Mouse (Mus musculus): ENCODE data around the gene Sipa1. TPM values are rescaled to one million over a fixed set of nuclear protein-coding genes. Genes with fewer than 3 reads are reported as not detected.
"Not testable (repeated sequence)": the region's sequence is repeated elsewhere in the genome, so short reads cannot be mapped to it uniquely, and the experiment has no call there.

The Sipa1 gene
- polyA plus RNA-seq, 1 experiment from 2014 or later = 28.1 TPM

DNA sequence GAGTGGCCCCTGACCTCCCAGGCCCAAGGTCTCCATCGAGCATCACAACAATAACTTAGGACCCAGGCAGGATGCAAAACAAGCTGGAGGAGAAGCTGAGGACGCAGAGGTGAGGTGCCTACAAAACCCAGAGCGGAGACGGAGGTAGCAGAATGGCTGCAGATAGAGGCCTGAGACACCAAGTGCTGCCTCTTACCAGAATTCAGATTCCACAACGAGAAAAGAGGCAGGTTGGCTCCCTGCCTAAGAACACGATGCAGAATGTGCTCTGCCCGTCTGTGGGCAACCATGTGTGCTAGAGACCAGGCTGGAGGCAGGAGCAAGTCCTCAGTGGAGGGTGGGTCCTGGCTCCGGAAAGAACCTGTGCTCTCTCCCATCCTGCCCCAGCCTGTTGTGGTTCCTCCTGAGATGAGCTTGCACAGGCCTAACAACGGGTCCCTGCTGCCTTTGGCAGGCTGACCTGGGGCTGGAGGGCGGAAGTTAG is 29.4 kb upstream of the Sipa1 start:
- ATAC-seq (ENCODE audit: insufficient number of reproducible peaks, low FRiP score) = no peak
- 60% methylated on average over 10 of the region's 10 CpGs for WGBS
- Histone ChIP-seq H3K27ac (ENCODE audit: poor library complexity, severe bottlenecking) (peak overlapping the region; percentile 87), H3K9me3 (replicated peaks) (no peaks in the 10 kb centered on the region), H3K4me2 (peak overlapping the region; percentile 99), H3K4me1 (replicated peaks) (peaks cover 53% of the 10 kb centered on the region), H3K9ac (peak overlapping the region; percentile 98), H3K27me3 (replicated peaks) (no peaks in the 10 kb centered on the region; the same call in 1 of the 2 replicates), H3K4me3 (peak overlapping the region; percentile 84), H3K36me3 (peaks cover 70% of the 10 kb centered on the region)

- H3K36me3 ChIP-seq = peaks cover 64% of the 10 kb centered on the region
- H3K9me3 ChIP-seq (replicated peaks) = no peaks in the 10 kb centered on the region
- H3K4me1 ChIP-seq (replicated peaks) = peaks cover 60% of the 10 kb centered on the region
- peak overlapping the region; percentile 98 for H3K9ac ChIP-seq
- peak overlapping the region; percentile 99 for H3K4me2 ChIP-seq
- peak; percentile 37; the same call in 1 of the 2 replicates for ATAC-seq (ENCODE audit: insufficient number of reproducible peaks, low FRiP score)
- peak overlapping the region; percentile 84 for H3K4me3 ChIP-seq
- peak overlapping the region; percentile 87 for H3K27ac ChIP-seq (ENCODE audit: poor library complexity, severe bottlenecking)
- WGBS = 63% methylated on average over 10 of the region's 10 CpGs
- no peaks in the 10 kb centered on the region; the same call in 1 of the 2 replicates for H3K27me3 ChIP-seq (replicated peaks)
These were observed 28.8 kb upstream of the Sipa1 start for GRCm38 (mm10) chr19:5692086-5692912.

- WGBS = 57% methylated on average over 5 of the region's 5 CpGs
- no peak for ATAC-seq (ENCODE audit: insufficient number of reproducible peaks, low FRiP score)
- H3K4me2 ChIP-seq = peak overlapping the region; percentile 99
These were observed 28.1 kb upstream of the Sipa1 start for GRCm38 (mm10) chr19:5691601-5692000.

GRCm38 (mm10) chr19:5690343-5690735 is 26.8 kb upstream of the Sipa1 start:
- Histone ChIP-seq H3K4me1 (replicated peaks) (peaks cover 56% of the 10 kb centered on the region), H3K27ac (ENCODE audit: poor library complexity, severe bottlenecking) (peak overlapping the region; percentile 87)

More at GRCm38 (mm10) chr19:5691601-5692000, 28.1 kb upstream of the Sipa1 start:
- Histone ChIP-seq H3K36me3 (peaks cover 60% of the 10 kb centered on the region), H3K4me1 (replicated peaks) (peaks cover 64% of the 10 kb centered on the region), H3K9me3 (replicated peaks) (no peaks in the 10 kb centered on the region), H3K27me3 (replicated peaks) (no peaks in the 10 kb centered on the region; the same call in 1 of the 2 replicates), H3K9ac (peak overlapping the region; percentile 98), H3K4me3 (peak overlapping the region; percentile 84), H3K27ac (ENCODE audit: poor library complexity, severe bottlenecking) (peak overlapping the region; percentile 87)

DNA sequence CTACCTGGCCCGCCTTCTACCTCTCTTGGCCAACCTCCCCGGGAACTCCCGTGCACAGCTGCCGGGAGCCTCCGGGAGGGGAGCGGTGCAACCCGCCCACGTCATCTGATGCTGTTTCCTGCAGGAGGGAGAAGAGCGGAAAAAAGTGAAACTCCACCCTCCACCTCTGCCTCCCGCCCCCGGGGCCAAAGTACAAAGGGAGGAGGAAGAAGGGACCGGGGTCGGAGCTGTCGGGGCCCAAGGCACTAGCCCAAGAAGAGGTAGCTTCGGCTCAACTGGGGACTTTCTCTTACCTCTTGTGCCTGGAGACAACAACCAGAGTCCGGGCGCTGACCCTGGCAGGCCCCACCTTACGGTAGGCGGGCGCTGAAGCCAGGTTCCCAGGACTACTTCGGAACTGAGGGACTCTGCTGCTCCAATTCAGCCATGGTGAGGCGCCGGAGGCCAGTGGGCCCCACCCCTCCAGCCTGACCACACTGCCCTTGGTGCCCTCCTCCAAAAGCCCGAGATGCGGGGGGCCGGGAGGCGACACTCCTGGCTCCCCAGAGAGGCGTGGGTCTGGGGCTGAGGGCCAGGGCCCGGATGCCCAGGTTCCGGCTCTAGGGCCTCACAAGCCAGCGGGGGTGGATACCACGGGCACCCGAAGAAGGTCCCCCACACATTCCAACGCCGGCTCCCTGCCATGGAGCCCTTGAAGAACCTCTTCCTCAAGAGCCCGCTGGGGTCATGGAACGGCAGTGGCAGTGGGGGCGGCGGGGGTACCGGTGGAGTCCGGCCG is 26.2 kb upstream of the Sipa1 start:
- whole genome bisulfite sequencing = 9% methylated on average over 41 of the region's 42 CpGs
- H3K36me3 ChIP-seq = peaks cover 60% of the 10 kb centered on the region
- H3K9me3 ChIP-seq (replicated peaks) = no peaks in the 10 kb centered on the region
- H3K4me3 ChIP-seq = peak overlapping the region; percentile 84
- peaks cover 56% of the 10 kb centered on the region for H3K4me1 ChIP-seq (replicated peaks)
- peak; percentile 71 for ATAC-seq (ENCODE audit: insufficient number of reproducible peaks, low FRiP score)
- H3K27me3 ChIP-seq (replicated peaks) = no peaks in the 10 kb centered on the region
- H3K4me2 ChIP-seq = peak overlapping the region; percentile 99
- peak overlapping the region; percentile 98 for H3K9ac ChIP-seq
- H3K27ac ChIP-seq (ENCODE audit: poor library complexity, severe bottlenecking) = peak overlapping the region; percentile 87

More at GRCm38 (mm10) chr19:5690343-5690735, 26.8 kb upstream of the Sipa1 start:
- Histone ChIP-seq H3K36me3 (peaks cover 60% of the 10 kb centered on the region), H3K9me3 (replicated peaks) (no peaks in the 10 kb centered on the region), H3K4me3 (peak overlapping the region; percentile 84), H3K27me3 (replicated peaks) (no peaks in the 10 kb centered on the region; the same call in 1 of the 2 replicates), H3K4me2 (peak overlapping the region; percentile 99), H3K9ac (peak overlapping the region; percentile 98)
- WGBS = 60% methylated on average over 15 of the region's 15 CpGs
- ATAC-seq (ENCODE audit: insufficient number of reproducible peaks, low FRiP score) = no peak

DNA sequence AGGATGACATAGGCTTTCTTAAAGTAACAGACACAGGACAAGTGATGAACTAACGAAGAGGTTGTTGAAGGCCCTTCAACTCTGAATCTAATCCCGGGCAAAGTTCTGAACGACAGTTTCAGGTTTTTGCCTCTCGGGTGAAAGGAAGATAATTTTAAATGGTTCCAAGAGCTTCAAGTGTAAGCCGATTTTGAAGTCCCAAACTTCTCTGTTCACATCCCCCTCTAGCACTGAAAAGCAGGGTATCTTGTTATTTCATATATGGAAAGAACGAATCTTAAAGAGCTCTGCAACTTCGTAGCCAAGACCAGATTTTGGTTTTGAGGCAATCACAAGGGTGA is 25.6 kb upstream of the Sipa1 start:
- WGBS = under 1% methylated on average over 7 of the region's 7 CpGs
- Histone ChIP-seq H3K4me1 (replicated peaks) (peaks cover 54% of the 10 kb centered on the region), H3K36me3 (peaks cover 60% of the 10 kb centered on the region), H3K4me3 (peak overlapping the region; percentile 84), H3K4me2 (peak overlapping the region; percentile 99), H3K9ac (peak overlapping the region; percentile 98), H3K27me3 (replicated peaks) (no peaks in the 10 kb centered on the region), H3K27ac (ENCODE audit: poor library complexity, severe bottlenecking) (peak overlapping the region; percentile 87), H3K9me3 (replicated peaks) (no peaks in the 10 kb centered on the region)
- ATAC-seq (ENCODE audit: insufficient number of reproducible peaks, low FRiP score) = no peak

- ATAC-seq (ENCODE audit: insufficient number of reproducible peaks, low FRiP score) = peak; percentile 84
- H3K4me1 ChIP-seq (replicated peaks) = peaks cover 48% of the 10 kb centered on the region
These were observed 24.9 kb upstream of the Sipa1 start, which contains the start of the genes Map3k11 and Pcnx3 for GRCm38 (mm10) chr19:5688200-5689087. Gene Map3k11 (plus strand): TSS chr19:5688742. Gene Pcnx3 (minus strand): TSS chr19:5688908.

GRCm38 (mm10) chr19:5687738-5688137 is 24.2 kb upstream of the Sipa1 start:
- Histone ChIP-seq H3K27ac (ENCODE audit: poor library complexity, severe bottlenecking) (peak overlapping the region; percentile 87), H3K4me1 (replicated peaks) (peaks cover 41% of the 10 kb centered on the region), H3K9ac (peak overlapping the region; percentile 92), H3K9me3 (replicated peaks) (no peaks in the 10 kb centered on the region), H3K4me3 (peak overlapping the region; percentile 84), H3K4me2 (peak overlapping the region; percentile 99), H3K36me3 (peaks cover 60% of the 10 kb centered on the region), H3K27me3 (replicated peaks) (no peaks in the 10 kb centered on the region)
- ATAC-seq (ENCODE audit: insufficient number of reproducible peaks, low FRiP score) = no peak
- 21% methylated on average over 9 of the region's 9 CpGs for WGBS

More at GRCm38 (mm10) chr19:5688200-5689087, 24.9 kb upstream of the Sipa1 start, which contains the start of the genes Map3k11 and Pcnx3:
- Histone ChIP-seq H3K27ac (ENCODE audit: poor library complexity, severe bottlenecking) (peak within 1 kb of the TSS; percentile 87), H3K9ac (peak within 1 kb of the TSS; percentile 98), H3K36me3 (peaks cover 60% of the 10 kb centered on the region), H3K27me3 (replicated peaks) (no peaks in the 10 kb centered on the region), H3K9me3 (replicated peaks) (no peaks in the 10 kb centered on the region), H3K4me2 (peak within 1 kb of the TSS; percentile 99), H3K4me3 (peak within 1 kb of the TSS; percentile 84)
- WGBS = under 1% methylated on average over 69 of the region's 69 CpGs

GRCm38 (mm10) chr19:5686954-5687353 is 23.4 kb upstream of the Sipa1 start:
- 88% methylated on average over 12 of the region's 12 CpGs for WGBS
- not testable (repeated sequence) for H3K27ac ChIP-seq (ENCODE audit: poor library complexity, severe bottlenecking)

GRCm38 (mm10) chr19:5686437-5686836 is 22.9 kb upstream of the Sipa1 start:
- Histone ChIP-seq H3K36me3 (peaks cover 64% of the 10 kb centered on the region), H3K27ac (ENCODE audit: poor library complexity, severe bottlenecking) (no peak overlapping the region), H3K9me3 (replicated peaks) (no peaks in the 10 kb centered on the region), H3K4me3 (no peak overlapping the region), H3K9ac (no peak overlapping the region), H3K4me2 (no peak overlapping the region), H3K4me1 (replicated peaks) (peaks cover 28% of the 10 kb centered on the region), H3K27me3 (replicated peaks) (no peaks in the 10 kb centered on the region)
- WGBS = 71% methylated on average over 13 of the region's 13 CpGs
- ATAC-seq (ENCODE audit: insufficient number of reproducible peaks, low FRiP score) = no peak

More at GRCm38 (mm10) chr19:5686954-5687353, 23.4 kb upstream of the Sipa1 start:
- H3K9me3 ChIP-seq (replicated peaks); ATAC-seq (ENCODE audit: insufficient number of reproducible peaks, low FRiP score); H3K27me3 ChIP-seq (replicated peaks): not testable (repeated sequence)
- Histone ChIP-seq H3K4me3 (0 out of 2 replicates have a peak overlapping the region, but pooled peaks have one; percentile 84), H3K36me3 (peaks cover 64% of the 10 kb centered on the region), H3K9ac (peak overlapping the region; percentile 92; the same call in 1 of the 2 replicates), H3K4me1 (replicated peaks) (peaks cover 33% of the 10 kb centered on the region), H3K4me2 (peak overlapping the region; percentile 99)
